Mouse (Mus musculus): Measurements from ENCODE around the gene C530008M17Rik.

C530008M17Rik gene

GRCm38 (mm10) chr5:76769014-76769413 lies 112.7 kb downstream of the C530008M17Rik start:
- no peak for DNase-seq (ENCODE audit: extremely low read depth, low read depth, low spot score)

- DNase-seq (ENCODE audit: extremely low read depth, low read depth, low spot score): no peak
These were observed 113.3 kb downstream of the C530008M17Rik start for GRCm38 (mm10) chr5:76769572-76769971.

GRCm38 (mm10) chr5:76771371-76771770 lies 115.1 kb downstream of the C530008M17Rik start:
- no peak for DNase-seq (ENCODE audit: extremely low read depth, low read depth, low spot score)

- no peak for DNase-seq (ENCODE audit: extremely low read depth, low read depth, low spot score)
These were observed 116.5 kb downstream of the C530008M17Rik start for GRCm38 (mm10) chr5:76772831-76773230.

- DNase-seq (ENCODE audit: extremely low read depth, low read depth, low spot score): no peak
These were observed 117.3 kb downstream of the C530008M17Rik start for GRCm38 (mm10) chr5:76773492-76774158.

GRCm38 (mm10) chr5:76779094-76779615 lies 122.8 kb downstream of the C530008M17Rik start:
- DNase-seq (ENCODE audit: extremely low read depth, low read depth, low spot score): no peak

GRCm38 (mm10) chr5:76781943-76782342 lies 125.6 kb downstream of the C530008M17Rik start:
- DNase-seq (ENCODE audit: extremely low read depth, low read depth, low spot score): no peak

- DNase-seq (ENCODE audit: extremely low read depth, low read depth, low spot score): no peak
These were observed 126.2 kb downstream of the C530008M17Rik start for GRCm38 (mm10) chr5:76782414-76783103.

- DNase-seq (ENCODE audit: extremely low read depth, low read depth, low spot score): no peak
These were observed 126.8 kb downstream of the C530008M17Rik start for GRCm38 (mm10) chr5:76783104-76783441.

GRCm38 (mm10) chr5:76784151-76784723 lies 127.9 kb downstream of the C530008M17Rik start:
- no peak for DNase-seq (ENCODE audit: extremely low read depth, low read depth, low spot score)

GRCm38 (mm10) chr5:76785013-76785412 lies 128.7 kb downstream of the C530008M17Rik start:
- DNase-seq (ENCODE audit: extremely low read depth, low read depth, low spot score): no peak

- DNase-seq (ENCODE audit: extremely low read depth, low read depth, low spot score): no peak
These were observed 133.6 kb downstream of the C530008M17Rik start for GRCm38 (mm10) chr5:76789881-76790280.

- no peak for DNase-seq (ENCODE audit: extremely low read depth, low read depth, low spot score)
These were observed 135.0 kb downstream of the C530008M17Rik start for GRCm38 (mm10) chr5:76791280-76791679.

- DNase-seq (ENCODE audit: extremely low read depth, low read depth, low spot score): no peak
These were observed 136.4 kb downstream of the C530008M17Rik start for GRCm38 (mm10) chr5:76792720-76793119.

- no peak for DNase-seq (ENCODE audit: extremely low read depth, low read depth, low spot score)
These were observed 141.7 kb downstream of the C530008M17Rik start for GRCm38 (mm10) chr5:76798043-76798442.

GRCm38 (mm10) chr5:76799471-76799870 lies 143.2 kb downstream of the C530008M17Rik start:
- DNase-seq (ENCODE audit: extremely low read depth, low read depth, low spot score): no peak

- DNase-seq (ENCODE audit: extremely low read depth, low read depth, low spot score): no peak
These were observed 152.7 kb downstream of the C530008M17Rik start for GRCm38 (mm10) chr5:76809031-76809430.

- no peak for DNase-seq (ENCODE audit: extremely low read depth, low read depth, low spot score)
These were observed 158.7 kb downstream of the C530008M17Rik start for GRCm38 (mm10) chr5:76815035-76815434.

- DNase-seq (ENCODE audit: extremely low read depth, low read depth, low spot score): no peak
These were observed 159.6 kb downstream of the C530008M17Rik start for GRCm38 (mm10) chr5:76815786-76816455.

- DNase-seq (ENCODE audit: extremely low read depth, low read depth, low spot score): no peak
These were observed 160.4 kb downstream of the C530008M17Rik start for GRCm38 (mm10) chr5:76816748-76817147.

GRCm38 (mm10) chr5:76817678-76818077 lies 161.4 kb downstream of the C530008M17Rik start:
- DNase-seq (ENCODE audit: extremely low read depth, low read depth, low spot score): no peak
